Mouse (Mus musculus) kidney, adult 11 months (tissue): Measurements from ENCODE around the gene Rhoa.

Experiments used
- DNase-seq: peaks from one replicate; pipeline ENCODE4 v3.0.0; 2022

Rhoa gene

DNA sequence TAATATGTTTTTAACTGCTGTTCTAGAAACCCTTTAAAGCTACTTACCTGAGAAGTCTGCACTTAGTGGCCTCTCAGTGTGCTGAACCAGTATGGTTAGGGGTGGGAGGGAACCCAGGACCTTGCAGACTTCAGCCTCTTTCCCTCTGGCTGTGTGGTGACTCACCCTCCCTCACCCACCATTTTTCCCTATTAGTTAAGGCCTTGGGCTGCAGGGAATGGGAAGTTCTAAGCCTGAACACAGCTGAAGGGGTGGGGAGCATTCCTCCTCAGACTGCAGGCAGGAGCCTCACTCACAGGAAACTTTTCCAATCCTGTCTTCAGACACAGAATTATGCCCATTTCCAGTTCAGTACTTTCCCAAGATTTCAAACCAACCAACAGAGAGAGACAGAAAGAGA is 35.9 kb downstream of the Rhoa start:
- no peak for DNase-seq

DNA sequence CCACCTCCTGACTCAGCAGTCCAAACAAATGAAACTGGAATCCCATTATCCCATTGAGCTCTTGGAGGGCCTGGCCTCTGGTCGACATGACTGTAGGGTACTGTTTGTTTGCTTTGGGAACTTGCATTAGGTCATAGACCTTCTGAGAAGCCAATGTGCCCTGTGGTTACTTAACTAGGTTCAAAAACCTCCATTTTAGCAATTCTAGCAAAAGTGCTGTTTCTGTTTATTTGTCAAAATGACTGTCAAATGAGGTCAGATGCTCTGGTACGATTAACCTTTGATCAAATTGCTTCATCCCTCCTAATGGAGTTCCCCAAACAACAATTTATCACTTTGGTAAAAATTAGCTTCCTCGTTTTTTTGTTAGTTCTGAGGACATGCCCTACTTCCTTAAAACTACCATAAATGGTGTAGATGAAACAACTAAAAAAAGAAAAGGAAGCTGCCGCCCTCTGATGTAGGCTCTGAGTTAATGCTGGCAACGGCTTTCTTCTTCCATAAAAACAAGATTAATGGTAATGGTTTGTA is 36.4 kb downstream of the Rhoa start:
- DNase-seq, result peak; percentile 82

DNA sequence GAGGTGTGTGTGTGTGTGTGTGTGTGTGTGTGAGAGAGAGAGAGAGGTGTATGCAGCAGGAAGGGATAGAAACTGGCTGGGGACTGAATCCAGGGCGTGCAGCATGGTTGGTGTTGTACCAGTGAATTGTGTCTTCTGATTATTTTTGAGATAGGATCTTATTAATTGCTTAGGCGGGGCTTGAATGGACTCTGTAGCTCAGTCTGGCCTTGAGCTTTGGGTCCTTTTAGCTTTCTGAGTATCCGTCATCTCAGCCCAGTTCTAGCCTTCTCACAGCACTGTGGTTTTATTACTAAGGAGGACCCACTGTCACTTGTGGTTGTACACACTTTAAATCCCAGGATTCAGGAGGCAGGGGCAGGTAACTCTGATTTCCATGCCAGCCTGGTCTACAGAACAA is 37.4 kb downstream of the Rhoa start:
- no peak for DNase-seq

DNA sequence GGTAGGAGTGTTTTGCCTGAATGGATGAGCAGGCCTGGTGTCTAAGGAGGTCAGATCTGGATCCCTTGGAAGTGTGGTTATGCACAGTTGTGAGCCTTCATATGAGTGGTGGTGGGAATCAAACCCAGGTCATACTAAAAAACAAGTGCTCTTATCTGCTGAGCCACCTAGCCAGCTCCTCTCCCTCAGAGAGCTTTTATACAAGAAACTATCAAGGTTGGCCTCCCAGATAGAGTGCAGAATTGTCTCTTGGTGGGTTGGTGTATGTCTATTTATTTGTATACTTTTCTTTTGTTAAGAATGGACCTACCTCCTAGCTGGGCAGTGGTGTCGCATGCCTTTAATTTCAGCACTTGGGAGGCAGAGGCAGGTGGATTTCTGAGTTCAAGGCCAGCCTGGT is 37.9 kb downstream of the Rhoa start:
- no peak for DNase-seq

DNA sequence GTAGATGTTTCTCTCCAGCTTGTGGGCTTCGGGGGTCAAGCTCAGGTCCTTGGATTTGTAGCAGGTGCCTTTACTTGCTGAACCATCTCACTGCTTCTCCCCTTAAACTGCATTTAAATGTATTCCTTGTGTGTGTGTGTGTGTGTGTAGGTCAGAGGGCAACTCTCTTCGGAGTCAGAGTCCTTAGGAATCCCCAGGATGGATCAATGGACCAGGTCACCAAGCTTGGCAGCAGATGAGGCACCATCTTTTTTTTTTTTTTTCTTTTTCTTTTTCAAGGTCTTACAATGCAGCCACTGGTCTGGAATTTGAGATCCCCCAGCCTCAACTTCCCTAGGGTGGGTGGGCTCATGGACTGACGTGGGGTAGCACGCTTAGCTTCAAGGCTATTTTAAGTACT is 38.5 kb downstream of the Rhoa start:
- no peak for DNase-seq

DNA sequence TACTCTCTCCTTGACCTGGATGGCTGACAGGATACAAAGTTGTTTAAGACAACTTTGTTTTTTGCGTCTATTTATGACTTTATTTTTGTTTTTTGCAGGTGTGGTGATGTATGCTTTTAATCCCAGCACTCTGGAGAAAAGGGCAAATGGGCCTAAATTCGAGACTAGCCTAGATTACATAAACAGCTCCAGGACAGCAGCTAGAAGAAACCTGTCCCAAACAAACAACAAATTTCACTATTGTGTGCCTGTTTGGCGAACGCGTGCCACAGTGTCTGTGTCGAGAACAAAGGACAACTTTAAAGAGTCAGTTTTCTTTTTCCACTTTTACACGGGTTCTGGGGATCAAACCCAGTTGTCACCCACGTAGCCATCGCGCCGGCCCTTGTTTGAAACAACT is 41.1 kb downstream of the Rhoa start:
- no peak for DNase-seq

DNA sequence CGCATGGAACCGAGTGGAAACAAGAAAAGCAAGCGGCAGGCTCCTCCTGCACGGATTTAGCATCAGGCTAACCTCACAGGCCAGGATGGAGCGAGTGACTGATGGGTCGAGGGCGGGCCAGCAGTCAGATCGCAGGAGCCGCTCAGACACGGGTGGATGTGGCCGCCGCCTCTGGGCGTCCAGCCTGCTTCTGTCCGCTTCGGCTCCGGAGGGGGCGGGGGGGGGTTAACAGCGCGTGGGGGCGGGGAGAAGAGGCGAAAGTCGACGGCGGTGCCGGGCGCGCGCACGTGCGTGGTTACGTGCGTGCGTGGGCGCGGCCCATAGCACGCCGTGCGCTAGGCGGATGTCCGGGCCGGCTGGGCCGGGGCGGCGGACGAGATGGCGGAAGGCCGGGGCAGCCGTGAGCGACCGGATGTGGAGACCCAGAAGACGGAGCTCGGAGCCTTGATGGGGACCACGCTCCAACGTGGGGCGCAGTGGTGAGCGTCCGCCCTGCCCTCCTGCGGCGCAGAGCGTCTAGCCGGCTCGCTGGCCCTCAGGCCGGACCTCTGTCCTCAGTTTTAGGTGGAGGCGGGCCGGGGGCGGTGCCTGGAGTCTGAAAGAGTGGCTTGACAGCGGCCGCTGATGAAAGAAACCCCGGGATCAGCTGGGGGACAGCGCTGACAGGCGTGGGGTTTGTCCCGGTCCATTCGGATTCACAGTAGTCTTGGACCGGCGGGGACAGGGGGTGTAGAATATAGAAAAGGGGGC is 41.8 kb downstream of the Rhoa start, which contains the start of gene Usp4:
TSS of gene Usp4 (plus strand) at position 314 of the 750 bp plus-strand sequence.
- DNase-seq, result peak; percentile 88

DNA sequence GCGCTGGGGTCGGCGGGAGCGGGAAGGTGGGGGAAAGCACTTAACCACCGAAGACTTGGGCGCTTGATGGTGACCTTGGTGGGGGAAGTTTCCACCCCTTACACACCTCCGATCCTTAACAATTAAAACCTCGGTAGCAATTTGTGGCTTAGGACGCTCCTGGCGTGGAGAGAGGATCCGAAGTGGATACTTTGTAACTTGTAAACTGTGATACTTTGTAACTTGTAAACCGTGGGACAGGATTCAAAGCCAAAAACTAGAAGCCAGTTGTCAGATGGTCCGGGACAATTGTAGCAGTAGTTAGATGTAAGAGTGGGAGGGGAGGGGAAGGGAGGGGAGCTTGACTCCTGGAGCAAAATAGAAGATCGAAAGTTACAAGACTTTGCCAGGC is 42.4 kb downstream of the Rhoa start:
- DNase-seq, result no peak

DNA sequence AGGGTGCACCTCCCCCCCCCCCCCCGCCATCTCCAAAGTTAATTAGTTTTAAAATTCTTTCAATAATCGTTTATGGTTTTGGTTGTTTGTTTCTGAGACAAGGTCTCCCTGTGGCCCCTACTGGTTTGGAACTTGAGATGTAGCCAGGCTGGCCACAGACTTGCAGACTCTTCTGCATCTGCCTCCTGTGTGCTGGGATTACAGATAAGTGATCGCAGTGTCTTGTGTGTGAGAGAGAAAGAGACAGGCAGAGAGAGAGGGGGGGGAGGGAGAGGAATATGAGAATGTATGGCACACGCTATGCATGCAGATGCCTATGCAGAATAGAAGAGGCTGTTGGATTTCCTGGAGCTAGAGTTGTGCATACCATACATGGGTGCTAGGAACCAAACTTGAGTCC is 43.8 kb downstream of the Rhoa start:
- no peak for DNase-seq

DNA sequence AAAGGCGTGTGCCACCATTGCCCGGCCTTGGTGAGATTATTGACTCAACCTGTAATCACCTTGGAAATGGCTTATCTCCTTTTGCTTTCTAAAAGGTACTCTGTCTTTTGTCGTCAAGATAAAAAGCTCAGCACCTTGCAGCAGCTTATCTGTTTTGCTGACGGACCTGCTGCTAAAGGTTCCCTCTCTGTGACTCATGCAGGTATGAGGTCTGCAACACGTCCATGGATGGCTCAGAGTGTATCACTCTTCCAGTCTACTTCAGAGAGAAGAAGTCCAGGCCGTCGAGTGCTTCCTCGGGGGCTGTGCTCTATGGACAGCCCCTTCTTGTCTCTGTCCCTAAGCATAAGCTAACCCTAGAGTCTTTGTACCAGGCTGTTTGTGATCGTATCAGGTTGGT is 72.3 kb downstream of the Rhoa start:
- no peak for DNase-seq

DNA sequence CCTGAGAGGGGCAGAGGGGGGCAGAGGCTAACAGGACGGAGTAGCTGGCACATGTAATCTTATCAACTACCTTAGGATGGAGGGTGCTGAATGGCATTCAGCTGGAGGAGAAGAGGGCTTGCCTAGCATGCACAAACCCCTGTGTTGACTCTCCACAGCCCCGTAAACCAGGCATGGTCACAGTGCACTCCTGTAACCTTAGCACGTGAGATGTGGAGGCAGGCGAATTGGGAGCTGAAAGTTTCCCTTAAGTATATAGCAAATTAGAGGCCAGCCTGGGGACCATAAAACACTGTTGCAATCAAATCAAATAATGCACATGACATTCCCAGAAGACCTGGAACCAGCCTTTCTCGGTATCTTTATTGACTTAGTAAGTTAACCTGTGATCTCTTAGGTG is 72.8 kb downstream of the Rhoa start:
- DNase-seq, result no peak

DNA sequence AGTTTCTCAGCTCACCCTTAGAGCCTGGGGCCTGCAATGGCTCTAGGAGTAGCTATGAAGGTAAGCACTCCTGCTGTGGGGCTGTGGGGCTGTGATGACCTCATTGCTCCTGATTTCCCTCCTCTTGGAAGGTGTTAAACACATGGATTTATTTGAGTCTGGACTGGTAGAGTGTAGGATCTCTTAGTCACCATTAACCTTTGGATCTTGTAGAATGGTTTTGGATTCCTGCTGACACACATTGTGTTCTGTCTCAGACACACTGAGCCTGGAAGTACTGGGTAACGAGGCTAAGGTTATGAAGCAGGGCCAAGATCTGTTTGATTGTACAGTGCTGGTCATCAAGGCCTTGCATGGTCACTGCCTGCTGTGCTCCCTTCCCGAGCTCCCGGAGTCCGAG is 73.4 kb downstream of the Rhoa start:
- no peak for DNase-seq

DNA sequence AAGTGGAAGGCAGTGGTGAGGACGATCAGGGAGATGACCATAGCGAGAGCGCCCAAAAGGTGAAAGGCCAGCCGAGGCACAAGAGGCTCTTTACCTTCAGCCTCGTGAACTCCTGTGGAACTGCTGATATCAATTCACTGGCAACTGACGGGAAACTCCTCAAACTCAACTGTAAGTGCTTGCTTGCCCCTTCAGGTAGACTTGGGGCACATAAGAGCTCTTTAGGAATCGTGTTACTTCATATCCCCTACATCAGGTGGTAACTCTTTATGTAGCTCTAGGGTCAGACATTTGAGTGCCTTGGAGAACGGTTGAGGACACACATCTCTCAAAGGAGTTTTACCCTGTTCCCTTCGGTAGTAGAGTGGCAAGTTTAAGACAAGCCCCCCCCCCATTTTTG is 75.5 kb downstream of the Rhoa start:
- no peak for DNase-seq

DNA sequence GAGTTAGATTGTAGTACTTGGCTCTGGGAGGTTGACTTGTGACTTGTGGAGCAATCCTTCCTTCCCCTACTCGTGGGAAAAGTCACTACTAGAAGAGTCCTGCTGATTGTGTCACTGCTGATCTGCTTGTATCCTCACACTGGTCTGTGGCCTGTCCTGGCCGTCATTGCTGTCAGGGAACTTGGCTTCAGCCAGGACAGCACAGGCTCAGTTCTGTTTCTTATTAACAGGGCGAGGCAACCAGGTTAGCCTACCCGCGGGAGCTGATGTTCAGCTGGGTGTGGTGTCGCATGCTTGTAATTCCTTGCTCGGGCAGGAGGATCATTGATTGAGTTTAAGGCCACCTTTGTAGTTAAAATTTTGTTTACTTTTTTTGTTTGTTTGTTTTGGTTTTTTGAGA is 79.1 kb downstream of the Rhoa start:
- peak; percentile 73 for DNase-seq

DNA sequence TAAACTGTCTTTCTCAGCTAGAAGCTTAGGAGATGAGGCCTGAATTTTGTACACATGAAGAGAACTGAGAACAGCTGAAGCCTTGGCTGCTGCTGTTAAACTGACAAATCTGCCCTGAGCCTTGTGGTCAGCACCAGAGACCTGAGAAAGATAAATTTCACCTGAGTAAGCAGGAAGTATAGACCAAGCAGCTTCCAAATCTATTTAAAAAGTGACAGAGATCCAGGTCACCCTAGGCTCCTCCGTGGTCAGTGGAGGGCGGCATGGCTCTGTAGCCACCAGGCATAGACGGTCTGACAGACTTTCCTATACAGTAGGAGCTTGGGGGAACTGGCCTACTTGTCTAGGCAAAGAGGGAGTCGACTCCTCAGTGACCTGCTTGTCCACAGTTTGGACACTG is 80.9 kb downstream of the Rhoa start:
- DNase-seq, result no peak
